In genomic region chr19:5425906-5426565, GRCm38 (mm10) we compare ENCODE assay signal across 8 mouse cellular contexts. TPM values are rescaled to one million over a fixed set of nuclear protein-coding genes. Genes with fewer than 3 reads are reported as not detected.
A peak's percentile ranks its signal among the peaks of the same experiment; 100 is the strongest.
DNase-seq lines count a peak whose midpoint lies in the region; ATAC-seq and TF ChIP-seq lines count a peak whose summit lies in the region.
"Had no signal": no experiment of that assay in that cellular context is flagged by ENCODE, and none has a peak within 500 bp of the region (broad histone marks: within the 10 kb centered on the region; RNA-seq: fewer than 3 reads in every experiment).

No protein-coding gene starts in this region.

- DNase-seq in lung, postnatal 0 days (ENCODE audit: low spot score): no peak
- DNase-seq in lung, postnatal 25 days (ENCODE audit: low spot score): no peak
- no peak for DNase-seq in embryonic facial prominence, embryonic 11.5 days (ENCODE audit: low spot score)
- no peak for DNase-seq in midbrain, postnatal 0 days (ENCODE audit: low spot score)
- no peak for DNase-seq in embryo, embryonic 10 days (ENCODE audit: low spot score)

- no peaks in the 10 kb centered on the region for H3K27me3 ChIP-seq in lung, postnatal 0 days (replicated peaks; ENCODE audit: insufficient read depth, low read length)
- no peaks in the 10 kb centered on the region for H3K27me3 ChIP-seq in embryonic facial prominence, embryonic 11.5 days (ENCODE audit: control insufficient read depth, insufficient read depth, low read length)
- H3K27me3 ChIP-seq in hindbrain, embryonic 16.5 days (replicated peaks; ENCODE audit: control insufficient read depth, insufficient read depth, low read length): no peaks in the 10 kb centered on the region
- H3K27me3 ChIP-seq in midbrain, postnatal 0 days (ENCODE audit: insufficient read depth, low read length): no peaks in the 10 kb centered on the region

- peak overlapping the region; percentile 82 for H3K9ac ChIP-seq in lung, postnatal 0 days (replicated peaks; ENCODE audit: low read depth)
- H3K9ac ChIP-seq in embryonic facial prominence, embryonic 11.5 days (replicated peaks; ENCODE audit: low read length): peak overlapping the region; percentile 94
- peak overlapping the region; percentile 92 for H3K9ac ChIP-seq in hindbrain, embryonic 16.5 days (ENCODE audit: low read depth, low read length)
- H3K9ac ChIP-seq in midbrain, postnatal 0 days (replicated peaks; ENCODE audit: low read length, poor library complexity, severe bottlenecking): peak overlapping the region; percentile 95

- ATAC-seq in lung, postnatal 0 days: no peak
- ATAC-seq in embryonic facial prominence, embryonic 11.5 days (replicated peaks; ENCODE audit: insufficient number of reproducible peaks, low FRiP score, low TSS enrichment, low read depth): no peak
- ATAC-seq in hindbrain, embryonic 16.5 days: no peak
- ATAC-seq in midbrain, postnatal 0 days (ENCODE audit: low FRiP score): no peak
- ATAC-seq in frontal cortex, adult (ENCODE audit: low TSS enrichment): no peak

- H3K4me1 ChIP-seq in lung, postnatal 0 days (ENCODE audit: insufficient read depth, low read depth, low read length): peaks cover 25% of the 10 kb centered on the region
- peaks cover 13% of the 10 kb centered on the region for H3K4me1 ChIP-seq in embryonic facial prominence, embryonic 11.5 days (ENCODE audit: control insufficient read depth, insufficient read depth, low read length)
- H3K4me1 ChIP-seq in hindbrain, embryonic 16.5 days (ENCODE audit: control insufficient read depth, insufficient read depth, low read depth, low read length): peaks cover 35% of the 10 kb centered on the region
- peaks cover 20% of the 10 kb centered on the region for H3K4me1 ChIP-seq in midbrain, postnatal 0 days (ENCODE audit: insufficient read depth, low read length)

- peak overlapping the region; percentile 60 for H3K4me2 ChIP-seq in lung, postnatal 0 days (replicated peaks; ENCODE audit: low read depth, low read length)
- H3K4me2 ChIP-seq in embryonic facial prominence, embryonic 11.5 days (ENCODE audit: low read depth, low read length): peak overlapping the region; percentile 82
- H3K4me2 ChIP-seq in hindbrain, embryonic 16.5 days (ENCODE audit: low read length): peak overlapping the region; percentile 80
- peak overlapping the region; percentile 74 for H3K4me2 ChIP-seq in midbrain, postnatal 0 days (ENCODE audit: low read depth, low read length, poor library complexity, severe bottlenecking)

- TF ChIP-seq CTCF in lung, postnatal 0 days (IDR thresholded peaks at IDR 0.05): no peak
- no peak for TF ChIP-seq CTCF in midbrain, postnatal 0 days (IDR thresholded peaks at IDR 0.05)

- H3K9me3 ChIP-seq in lung, postnatal 0 days (ENCODE audit: low read length): no peaks in the 10 kb centered on the region
- no peaks in the 10 kb centered on the region for H3K9me3 ChIP-seq in embryonic facial prominence, embryonic 11.5 days (replicated peaks; ENCODE audit: control insufficient read depth, low read length)
- H3K9me3 ChIP-seq in hindbrain, embryonic 16.5 days (ENCODE audit: control insufficient read depth, low read length): no peaks in the 10 kb centered on the region
- no peaks in the 10 kb centered on the region for H3K9me3 ChIP-seq in midbrain, postnatal 0 days (ENCODE audit: low read length)

- WGBS in lung, postnatal 0 days: 79% methylated on average over 18 of the region's 18 CpGs
- WGBS in embryonic facial prominence, embryonic 11.5 days: 90% methylated on average over 18 of the region's 18 CpGs
- 92% methylated on average over 17 of the region's 18 CpGs for WGBS in hindbrain, embryonic 16.5 days
- WGBS in midbrain, postnatal 0 days: 93% methylated on average over 18 of the region's 18 CpGs

- TF ChIP-seq EP300 in lung, postnatal 0 days (IDR thresholded peaks at IDR 0.05): no peak

- peak overlapping the region; percentile 92 for H3K4me3 ChIP-seq in lung, postnatal 0 days (ENCODE audit: low read depth, low read length)
- peak overlapping the region; percentile 76 for H3K4me3 ChIP-seq in embryonic facial prominence, embryonic 11.5 days (ENCODE audit: low read depth, low read length)
- peak overlapping the region; percentile 76 for H3K4me3 ChIP-seq in hindbrain, embryonic 16.5 days (ENCODE audit: low read length)
- H3K4me3 ChIP-seq in midbrain, postnatal 0 days (ENCODE audit: low read depth, low read length): peak overlapping the region; percentile 70

- H3K27ac ChIP-seq in lung, postnatal 0 days (ENCODE audit: low read length): peak overlapping the region; percentile 98
- no peak overlapping the region for H3K27ac ChIP-seq in embryonic facial prominence, embryonic 11.5 days (replicated peaks; ENCODE audit: low read depth, low read length)
- peak overlapping the region; percentile 89 for H3K27ac ChIP-seq in hindbrain, embryonic 16.5 days (ENCODE audit: low read depth, low read length)
- H3K27ac ChIP-seq in midbrain, postnatal 0 days (ENCODE audit: low read depth, low read length): peak overlapping the region; percentile 86

- peaks cover 11% of the 10 kb centered on the region; the same call in 1 of the 2 replicates for H3K36me3 ChIP-seq in lung, postnatal 0 days (ENCODE audit: insufficient read depth, low read length)
- H3K36me3 ChIP-seq in embryonic facial prominence, embryonic 11.5 days (replicated peaks; ENCODE audit: control insufficient read depth, insufficient read depth, low read depth, low read length): peaks cover 6% of the 10 kb centered on the region
- H3K36me3 ChIP-seq in hindbrain, embryonic 16.5 days (ENCODE audit: control insufficient read depth, insufficient read depth, low read length): peaks cover 3% of the 10 kb centered on the region; the same call in 1 of the 2 replicates
- peaks cover 23% of the 10 kb centered on the region for H3K36me3 ChIP-seq in midbrain, postnatal 0 days (ENCODE audit: insufficient read depth, low read length)

RNA-seq across cellular contexts. Expression of gene AI837181, which starts 1.1 kb away (rescaled TPM):
- 61.7 and 63.6 TPM in 2 replicates for polyA plus RNA-seq in lung, postnatal 0 days (2015; fragmentation: Nextera tagmentation; extraction: Ambion mirVana)
- polyA plus RNA-seq in embryonic facial prominence, embryonic 11.5 days (2014; fragmentation: Nextera tagmentation; extraction: Ambion mirVana): 33.2 and 36.7 TPM in 2 replicates
- 38.5 and 72.7 TPM in 2 replicates for polyA plus RNA-seq in hindbrain, embryonic 16.5 days (2015; fragmentation: Nextera tagmentation; extraction: Ambion mirVana)
- total RNA-seq in midbrain, postnatal 0 days (2014; rRNA removed): 73.2 and 98.8 TPM in 2 replicates
- 74.1 and 85.2 TPM in 2 replicates for polyA plus RNA-seq in midbrain, postnatal 0 days (2015; fragmentation: Nextera tagmentation; extraction: Ambion mirVana)

RNA-seq across cellular contexts. Expression of gene Drap1, which starts 1.3 kb away (rescaled TPM):
- 352 and 379 TPM in 2 replicates for polyA plus RNA-seq in lung, postnatal 0 days (2015; fragmentation: Nextera tagmentation; extraction: Ambion mirVana)
- 204 and 213 TPM in 2 replicates for polyA plus RNA-seq in embryonic facial prominence, embryonic 11.5 days (2014; fragmentation: Nextera tagmentation; extraction: Ambion mirVana)
- polyA plus RNA-seq in hindbrain, embryonic 16.5 days (2015; fragmentation: Nextera tagmentation; extraction: Ambion mirVana): 301 and 318 TPM in 2 replicates
- total RNA-seq in midbrain, postnatal 0 days (2014; rRNA removed): 187 and 203 TPM in 2 replicates
- 332 and 342 TPM in 2 replicates for polyA plus RNA-seq in midbrain, postnatal 0 days (2015; fragmentation: Nextera tagmentation; extraction: Ambion mirVana)

RNA-seq across cellular contexts. Expression of gene Fosl1, which starts 21.3 kb away (rescaled TPM):
- 0.31 TPM in 1 of 2 replicates, not detected in the other for polyA plus RNA-seq in lung, postnatal 0 days (2015; fragmentation: Nextera tagmentation; extraction: Ambion mirVana)
- polyA plus RNA-seq in embryonic facial prominence, embryonic 11.5 days (2014; fragmentation: Nextera tagmentation; extraction: Ambion mirVana): not detected in 2 replicates
- not detected in 2 replicates for polyA plus RNA-seq in hindbrain, embryonic 16.5 days (2015; fragmentation: Nextera tagmentation; extraction: Ambion mirVana)
- total RNA-seq in midbrain, postnatal 0 days (2014; rRNA removed): 0.11 TPM in 1 of 2 replicates, not detected in the other
- polyA plus RNA-seq in midbrain, postnatal 0 days (2015; fragmentation: Nextera tagmentation; extraction: Ambion mirVana): not detected in 2 replicates

RNA-seq across cellular contexts. Expression of gene Tsga10ip, which starts 23.7 kb away (rescaled TPM):
- 1.1 TPM in 2 replicates for polyA plus RNA-seq in lung, postnatal 0 days (2015; fragmentation: Nextera tagmentation; extraction: Ambion mirVana)
- polyA plus RNA-seq in embryonic facial prominence, embryonic 11.5 days (2014; fragmentation: Nextera tagmentation; extraction: Ambion mirVana): 0.15 and 0.36 TPM in 2 replicates
- polyA plus RNA-seq in hindbrain, embryonic 16.5 days (2015; fragmentation: Nextera tagmentation; extraction: Ambion mirVana): 0.36 TPM in 1 of 2 replicates, not detected in the other
- total RNA-seq in midbrain, postnatal 0 days (2014; rRNA removed): not detected in 2 replicates
- polyA plus RNA-seq in midbrain, postnatal 0 days (2015; fragmentation: Nextera tagmentation; extraction: Ambion mirVana): 0.10 TPM in 1 of 2 replicates, not detected in the other
- total RNA-seq: common myeloid progenitor, adult 5-6 weeks had no signal

RNA-seq across cellular contexts. Expression of gene Ccdc85b, which starts 31.7 kb away (rescaled TPM):
- polyA plus RNA-seq in lung, postnatal 0 days (2015; fragmentation: Nextera tagmentation; extraction: Ambion mirVana): 14.4 and 18.0 TPM in 2 replicates
- polyA plus RNA-seq in embryonic facial prominence, embryonic 11.5 days (2014; fragmentation: Nextera tagmentation; extraction: Ambion mirVana): 7.5 and 7.8 TPM in 2 replicates
- 11.4 and 12.4 TPM in 2 replicates for polyA plus RNA-seq in hindbrain, embryonic 16.5 days (2015; fragmentation: Nextera tagmentation; extraction: Ambion mirVana)
- 14.3 and 19.4 TPM in 2 replicates for total RNA-seq in midbrain, postnatal 0 days (2014; rRNA removed)
- 15.4 and 15.6 TPM in 2 replicates for polyA plus RNA-seq in midbrain, postnatal 0 days (2015; fragmentation: Nextera tagmentation; extraction: Ambion mirVana)
